Mouse (Mus musculus) embryonic facial prominence, embryonic 12.5 days (tissue): ENCODE results near the gene Tyrp1. TPM values are rescaled to one million over a fixed set of nuclear protein-coding genes. Genes with fewer than 3 reads are reported as not detected.

Experiments used
- polyA plus RNA-seq: library from polyadenylated mRNA; unstranded; fragments of >200 nt; fragmentation: Nextera tagmentation; extraction: Ambion mirVana; gene quantifications from 2 replicates; pipeline ENCODE4 v1.2.1, GENCODE M21; 2016

The Tyrp1 gene
- polyA plus RNA-seq, 1 experiment from 2014 or later, result 2.7 TPM

Other genes with a start within 250 kb of the Tyrp1 start
- gene Lurap1l, start 76.5 kb downstream of the Tyrp1 start, polyA plus RNA-seq, result 4.7 and 5.2 TPM in 2 replicates